Comparison of ENCODE assay signal across 23 mouse cellular contexts in the genomic region with DNA sequence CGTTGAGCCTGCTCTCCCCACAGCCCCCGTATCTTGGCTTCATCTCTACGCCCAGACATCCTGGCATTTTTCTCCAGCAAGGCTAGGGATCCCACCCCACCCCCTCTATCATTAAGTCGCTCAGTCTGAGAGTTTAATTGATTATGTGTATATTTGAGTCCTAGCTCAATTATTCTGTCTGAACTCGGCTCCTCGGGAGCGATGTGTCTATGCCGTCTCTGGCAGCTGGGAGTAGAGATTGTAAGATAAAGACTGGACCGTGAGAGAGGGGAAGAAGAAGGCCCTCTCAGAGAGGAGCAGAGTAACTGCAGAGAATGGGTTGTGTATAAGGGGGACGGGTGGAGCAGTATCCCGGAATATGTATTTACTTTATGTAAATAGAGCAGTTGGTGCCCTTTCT.
DNase-seq lines count a peak whose midpoint lies in the region; ATAC-seq and TF ChIP-seq lines count a peak whose summit lies in the region.
"Had no signal": no experiment of that assay in that cellular context is flagged by ENCODE, and none has a peak within 500 bp of the region (broad histone marks: within the 10 kb centered on the region; RNA-seq: fewer than 3 reads in every experiment).

No protein-coding gene starts in this region.

- 0 out of 2 replicates have a peak, but pooled peaks have one; percentile 22 for ATAC-seq in hindbrain, embryonic 12.5 days (ENCODE audit: low FRiP score)
- no peak for ATAC-seq in hindbrain, embryonic 13.5 days (ENCODE audit: low FRiP score)
- no peak for ATAC-seq in intestine, embryonic 15.5 days
- ATAC-seq: forebrain, embryonic 13.5 days; hindbrain, postnatal 0 days had no signal

- no peak overlapping the region for H3K4me3 ChIP-seq in hindbrain, embryonic 12.5 days
- no peak overlapping the region for H3K4me3 ChIP-seq in hindbrain, embryonic 13.5 days
- H3K4me3 ChIP-seq in spleen, adult 2 months (ENCODE audit: extremely low read depth, insufficient read depth, insufficient read length) = no peak overlapping the region
- no peak overlapping the region for H3K4me3 ChIP-seq in intestine, embryonic 15.5 days (replicated peaks)
- H3K4me3 ChIP-seq: forebrain, embryonic 13.5 days; heart, embryonic 10.5 days; layer of hippocampus, adult 2 months; limb, embryonic 13.5 days; liver, embryonic 15.5 days; midbrain, embryonic 10.5 days; neural tube, embryonic 12.5 days had no signal

- no peaks in the 10 kb centered on the region for H3K9me3 ChIP-seq in hindbrain, embryonic 12.5 days (replicated peaks)
- no peaks in the 10 kb centered on the region for H3K9me3 ChIP-seq in hindbrain, embryonic 13.5 days
- H3K9me3 ChIP-seq in intestine, embryonic 15.5 days = no peaks in the 10 kb centered on the region
- H3K9me3 ChIP-seq: forebrain, embryonic 13.5 days; heart, embryonic 10.5 days; limb, embryonic 13.5 days; liver, embryonic 15.5 days; midbrain, embryonic 10.5 days; neural tube, embryonic 12.5 days had no signal

- no peak overlapping the region for H3K9ac ChIP-seq in hindbrain, embryonic 12.5 days
- H3K9ac ChIP-seq in hindbrain, embryonic 13.5 days = no peak overlapping the region
- H3K9ac ChIP-seq in intestine, embryonic 15.5 days = no peak overlapping the region
- H3K9ac ChIP-seq: forebrain, embryonic 13.5 days; limb, embryonic 13.5 days; liver, embryonic 15.5 days; neural tube, embryonic 12.5 days had no signal

- H3K4me2 ChIP-seq in hindbrain, embryonic 12.5 days (replicated peaks) = no peak overlapping the region
- no peak overlapping the region for H3K4me2 ChIP-seq in hindbrain, embryonic 13.5 days
- H3K4me2 ChIP-seq in intestine, embryonic 15.5 days (replicated peaks) = peak overlapping the region; percentile 22
- H3K4me2 ChIP-seq: forebrain, embryonic 13.5 days; limb, embryonic 13.5 days; liver, embryonic 15.5 days; neural tube, embryonic 12.5 days had no signal

- 64% methylated on average over 11 of the region's 11 CpGs for WGBS in hindbrain, embryonic 12.5 days
- WGBS in hindbrain, embryonic 13.5 days = 60% methylated on average over 11 of the region's 11 CpGs
- 73% methylated on average over 11 of the region's 11 CpGs for WGBS in spleen, adult 2 months
- WGBS in intestine, embryonic 15.5 days = 30% methylated on average over 11 of the region's 11 CpGs

- TF ChIP-seq POLR2A in spleen, adult 2 months (IDR thresholded peaks at IDR 0.05; ENCODE audit: low read depth, low read length) = no peak

- H3K27me3 ChIP-seq in hindbrain, embryonic 12.5 days = no peaks in the 10 kb centered on the region
- H3K27me3 ChIP-seq in hindbrain, embryonic 13.5 days = no peaks in the 10 kb centered on the region
- no peaks in the 10 kb centered on the region for H3K27me3 ChIP-seq in spleen, adult 2 months (ENCODE audit: control insufficient read depth, insufficient read depth, low read length)
- no peaks in the 10 kb centered on the region for H3K27me3 ChIP-seq in intestine, embryonic 15.5 days (replicated peaks)
- H3K27me3 ChIP-seq: forebrain, embryonic 13.5 days; limb, embryonic 13.5 days; liver, embryonic 15.5 days; neural tube, embryonic 12.5 days had no signal

- TF ChIP-seq CTCF in spleen, adult 2 months (IDR thresholded peaks at IDR 0.05; ENCODE audit: extremely low read depth, insufficient read depth, insufficient read length, insufficient replicate concordance) = no peak

- no peaks in the 10 kb centered on the region for H3K36me3 ChIP-seq in hindbrain, embryonic 12.5 days
- H3K36me3 ChIP-seq in hindbrain, embryonic 13.5 days = no peaks in the 10 kb centered on the region
- H3K36me3 ChIP-seq in spleen, adult 2 months (ENCODE audit: control insufficient read depth, insufficient read depth, low read length) = peaks cover 6% of the 10 kb centered on the region
- H3K36me3 ChIP-seq in intestine, embryonic 15.5 days = no peaks in the 10 kb centered on the region
- H3K36me3 ChIP-seq: liver, embryonic 15.5 days; neural tube, embryonic 12.5 days had no signal

- no peak overlapping the region for H3K27ac ChIP-seq in hindbrain, embryonic 12.5 days
- H3K27ac ChIP-seq in hindbrain, embryonic 13.5 days = no peak overlapping the region
- peak overlapping the region; percentile 2; the same call in 1 of the 2 replicates for H3K27ac ChIP-seq in spleen, adult 2 months (ENCODE audit: insufficient read depth, low read length)
- H3K27ac ChIP-seq in intestine, embryonic 15.5 days = no peak overlapping the region
- H3K27ac ChIP-seq: forebrain, embryonic 13.5 days; heart, embryonic 10.5 days; hindbrain, postnatal 0 days; layer of hippocampus, adult 2 months; limb, embryonic 13.5 days; liver, embryonic 15.5 days; macrophage; midbrain, embryonic 10.5 days; neural tube, embryonic 12.5 days had no signal

- no peak for DNase-seq in spleen, adult 2 months (ENCODE audit: low read depth in 1 of 2, low spot score in 2 of 2)
- no peak for DNase-seq in spleen, postnatal 10 days (ENCODE audit: low spot score in 2 of 2)
- DNase-seq in cerebellum, adult 11 months = no peak
- DNase-seq in gastrocnemius, postnatal 4 days (ENCODE audit: low spot score in 2 of 2) = no peak
- DNase-seq: adrenal gland, adult 2 months; cerebellum, adult 9-10 months; gastrocnemius, postnatal 36 days; kidney, adult 8-10 months; kidney, postnatal 14 days; layer of hippocampus, postnatal 36 days; thymus, adult 2 months had no signal

- H3K4me1 ChIP-seq in hindbrain, embryonic 12.5 days = no peaks in the 10 kb centered on the region
- 0 out of 2 replicates have a peak, but pooled peaks cover 9% of the 10 kb centered on the region for H3K4me1 ChIP-seq in hindbrain, embryonic 13.5 days (replicated peaks)
- H3K4me1 ChIP-seq in spleen, adult 2 months (ENCODE audit: control insufficient read depth, insufficient read depth, insufficient read length) = no peaks in the 10 kb centered on the region
- H3K4me1 ChIP-seq in intestine, embryonic 15.5 days (replicated peaks) = no peaks in the 10 kb centered on the region
- H3K4me1 ChIP-seq: liver, embryonic 15.5 days; neural tube, embryonic 12.5 days had no signal
